Mouse (Mus musculus) natural killer cell, adult 2 months (primary cell): Measurements from ENCODE around the gene Apc2.

ENCODE experiments used
- DNase-seq, 2 experiments: peaks; one replicate each; pipeline ENCODE4 v3.0.0; 2022; ENCODE audit warnings: low spot score in 2 of 2

Gene Apc2

GRCm38 (mm10) chr10:80321014-80321669 is 25.4 kb downstream of the Apc2 start:
- no peak for DNase-seq

GRCm38 (mm10) chr10:80321670-80322581 is 26.1 kb downstream of the Apc2 start:
- no peak for DNase-seq

- peak; percentile 30 to 43 for DNase-seq
These were observed 27.0 kb downstream of the Apc2 start for GRCm38 (mm10) chr10:80322811-80323211.

- DNase-seq, result peak; percentile 67 to 73
These were observed 27.7 kb downstream of the Apc2 start for GRCm38 (mm10) chr10:80323261-80324119.

GRCm38 (mm10) chr10:80324120-80325037 is 28.6 kb downstream of the Apc2 start:
- no peak for DNase-seq

- no peak for DNase-seq
These were observed 29.3 kb downstream of the Apc2 start for GRCm38 (mm10) chr10:80325045-80325444.

- peak; percentile 94 to 97 for DNase-seq
These were observed 33.7 kb downstream of the Apc2 start, which contains the start of the genes Pcsk4 and Reep6 for GRCm38 (mm10) chr10:80329273-80330081. TSS of gene Pcsk4 (minus strand) at chr10:80329498. TSS of gene Reep6 (plus strand) at chr10:80329953.

- no peak for DNase-seq
These were observed 34.3 kb downstream of the Apc2 start for GRCm38 (mm10) chr10:80330084-80330483.

- no peak for DNase-seq
These were observed 35.1 kb downstream of the Apc2 start for GRCm38 (mm10) chr10:80330888-80331287.

- no peak for DNase-seq
These were observed 36.1 kb downstream of the Apc2 start for GRCm38 (mm10) chr10:80331636-80332524.

GRCm38 (mm10) chr10:80332525-80332989 is 36.8 kb downstream of the Apc2 start:
- no peak for DNase-seq

- DNase-seq, result peak in 1 of 2 experiments; percentile 33
These were observed 40.5 kb downstream of the Apc2 start for GRCm38 (mm10) chr10:80336263-80336662.

- peak; percentile 75 to 83 for DNase-seq
These were observed 44.4 kb downstream of the Apc2 start for GRCm38 (mm10) chr10:80339941-80340750.

- no peak for DNase-seq
These were observed 45.2 kb downstream of the Apc2 start for GRCm38 (mm10) chr10:80341026-80341425.

GRCm38 (mm10) chr10:80341491-80342304 is 45.9 kb downstream of the Apc2 start:
- no peak for DNase-seq

- DNase-seq, result no peak
These were observed 46.5 kb downstream of the Apc2 start for GRCm38 (mm10) chr10:80342305-80342748.
